Mouse (Mus musculus) right cerebral cortex, adult 18-20 months (tissue): Measurements from ENCODE around the gene Klk6.

Experiments used
- DNase-seq: peaks from one replicate; pipeline ENCODE4 v3.0.0; 2022; ENCODE audit warnings: mixed read lengths

Klk6 gene

GRCm38 (mm10) chr7:43824199-43824598 lies at the start of gene Klk6:
Gene Klk6, plus strand, starts transcription at chr7:43824499.
- DNase-seq = no peak

GRCm38 (mm10) chr7:43774802-43775201 lies 49.5 kb upstream of the Klk6 start:
- no peak for DNase-seq

DNA sequence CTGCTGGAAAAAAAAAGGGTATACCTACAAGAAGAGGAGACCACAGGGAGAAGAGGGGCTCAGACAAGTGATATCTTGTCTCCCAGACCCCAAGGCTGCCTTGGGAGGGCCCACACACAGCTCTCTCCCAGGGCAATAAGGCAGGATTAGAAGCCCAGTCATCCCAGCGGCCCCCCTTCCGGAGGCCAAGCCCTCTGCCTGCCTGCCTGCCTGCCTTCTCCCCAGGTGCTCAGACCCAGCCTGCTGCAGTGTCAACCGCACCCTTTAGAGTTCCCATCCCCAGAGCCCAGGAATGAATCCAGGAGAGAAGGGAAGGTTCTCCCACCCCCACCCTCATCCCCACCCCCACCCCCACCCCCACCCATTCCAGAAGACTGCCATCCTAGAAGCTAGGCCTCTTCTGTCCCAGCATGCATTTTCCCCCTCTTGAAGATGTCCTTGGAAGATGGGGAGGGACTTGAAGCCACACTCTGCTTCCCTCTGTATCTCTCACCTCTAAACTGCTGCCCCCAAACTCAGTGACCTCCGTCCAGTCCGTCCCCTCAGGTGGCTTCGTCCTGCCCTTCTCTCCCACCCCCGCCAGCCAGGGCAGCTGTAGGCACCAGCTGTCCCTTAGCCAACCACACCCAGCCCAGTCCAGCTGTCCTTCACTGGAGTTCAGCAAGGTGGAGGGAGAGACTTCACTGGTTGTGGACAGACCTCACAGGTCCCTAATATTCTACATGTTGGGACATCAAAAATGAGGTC lies 48.8 kb upstream of the Klk6 start:
- DNase-seq = no peak

DNA sequence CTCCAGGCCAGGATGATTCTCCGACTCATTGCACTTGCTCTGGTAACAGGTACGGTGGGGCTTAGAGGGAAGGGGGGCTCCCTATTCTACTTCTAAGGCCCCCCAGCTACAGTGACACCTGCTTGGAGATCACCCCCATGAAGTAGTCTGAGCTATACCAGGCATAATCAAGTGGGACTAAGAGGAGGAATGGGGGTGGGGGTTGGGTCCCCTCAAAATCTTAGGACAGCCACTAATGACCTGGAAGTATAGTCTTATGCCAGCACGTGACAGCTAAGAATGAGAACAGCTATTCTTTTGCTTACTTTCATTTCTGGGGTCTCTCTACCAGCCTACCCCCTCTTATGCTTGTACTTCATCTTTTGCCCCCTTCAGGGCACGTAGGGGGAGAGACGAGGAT lies 47.8 kb upstream of the Klk6 start:
- DNase-seq = no peak

DNA sequence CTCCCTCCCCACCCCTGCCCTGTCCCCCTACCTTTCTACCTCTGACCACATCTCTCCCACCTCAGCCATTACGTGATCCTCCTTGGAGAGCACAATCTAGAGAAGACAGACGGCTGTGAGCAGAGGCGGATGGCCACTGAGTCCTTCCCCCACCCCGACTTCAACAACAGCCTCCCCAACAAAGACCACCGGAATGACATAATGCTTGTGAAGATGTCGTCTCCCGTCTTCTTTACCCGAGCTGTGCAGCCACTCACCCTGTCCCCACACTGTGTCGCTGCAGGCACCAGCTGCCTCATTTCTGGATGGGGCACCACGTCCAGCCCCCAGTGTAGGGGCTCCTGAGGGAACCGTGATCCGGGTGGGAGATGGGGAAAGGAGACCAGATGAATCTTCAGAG lies 46.9 kb upstream of the Klk6 start:
- DNase-seq = no peak

DNA sequence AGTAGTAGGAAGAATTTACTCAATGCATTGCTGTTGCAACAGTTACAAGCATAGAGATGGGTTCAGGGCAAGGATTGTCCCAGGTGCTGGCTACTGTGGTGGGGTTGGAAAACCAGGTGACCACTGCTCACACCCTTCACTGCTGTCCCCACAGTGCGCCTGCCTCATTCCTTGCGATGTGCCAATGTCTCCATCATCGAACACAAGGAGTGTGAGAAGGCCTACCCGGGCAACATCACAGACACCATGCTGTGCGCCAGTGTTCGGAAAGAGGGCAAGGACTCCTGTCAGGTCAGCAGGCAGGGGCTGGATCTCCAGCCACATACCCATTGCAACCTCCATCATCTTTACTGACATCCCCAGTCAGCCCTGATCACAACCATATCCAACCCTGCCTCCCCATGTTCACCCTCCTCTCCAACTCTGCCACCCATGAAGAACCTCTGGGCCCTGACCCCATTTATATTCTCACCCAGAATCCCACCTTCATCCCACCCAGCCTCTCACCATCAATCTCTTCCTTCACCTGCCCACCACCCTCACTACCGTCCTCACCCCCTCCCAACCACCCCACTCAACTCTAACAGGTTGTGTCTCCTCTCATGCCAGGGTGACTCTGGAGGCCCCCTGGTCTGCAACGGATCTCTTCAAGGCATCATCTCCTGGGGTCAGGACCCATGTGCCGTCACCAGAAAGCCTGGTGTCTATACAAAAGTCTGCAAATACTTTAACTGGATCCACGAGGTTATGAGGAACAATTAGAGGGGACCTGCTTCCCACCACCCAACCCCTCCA lies 45.9 kb upstream of the Klk6 start:
- DNase-seq = no peak

DNA sequence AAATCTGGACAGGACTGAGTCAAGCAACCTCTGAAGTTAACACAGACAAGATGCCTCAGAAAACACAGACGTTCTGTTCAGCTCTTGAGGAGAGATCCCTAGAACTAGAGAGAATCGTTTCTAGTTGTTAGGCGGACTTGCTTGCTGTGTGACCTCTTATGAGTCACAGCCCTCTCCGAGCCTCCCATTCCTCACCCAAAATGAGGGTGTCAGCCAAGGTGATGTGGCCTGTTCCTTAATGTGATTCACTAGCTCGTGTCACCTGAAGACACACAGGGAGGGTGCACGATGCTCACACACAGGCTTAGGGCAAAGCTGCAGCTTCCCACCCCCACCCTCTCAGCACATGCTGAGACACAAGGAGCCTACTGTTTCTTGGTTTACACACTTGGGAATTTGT lies 44.1 kb upstream of the Klk6 start:
- DNase-seq = no peak

DNA sequence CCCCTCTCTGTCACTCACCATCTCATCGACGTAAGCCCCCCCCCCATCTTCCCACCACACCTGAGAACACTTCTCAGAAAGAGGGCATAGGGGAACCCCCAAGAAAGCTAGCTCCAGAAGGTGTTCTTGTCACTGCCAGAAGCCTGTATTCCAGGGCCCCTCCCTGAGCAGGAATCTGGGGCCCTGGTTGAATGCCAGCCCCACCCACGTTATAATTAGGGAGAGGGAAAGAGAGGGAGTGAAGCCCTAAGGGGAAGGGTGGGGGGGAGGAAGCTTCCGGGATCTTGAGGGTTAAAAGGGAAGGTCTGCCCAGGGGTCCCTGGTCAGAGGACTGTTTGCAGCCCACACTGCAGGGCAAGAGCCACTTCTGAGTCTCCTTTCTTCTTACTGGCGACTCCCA lies 43.6 kb upstream of the Klk6 start, which contains the start of gene Klk10:
Gene Klk10 (plus strand): TSS at position 290 of the 400 bp plus-strand sequence.
- DNase-seq = no peak

GRCm38 (mm10) chr7:43781541-43781940 lies 42.8 kb upstream of the Klk6 start:
- no peak for DNase-seq

DNA sequence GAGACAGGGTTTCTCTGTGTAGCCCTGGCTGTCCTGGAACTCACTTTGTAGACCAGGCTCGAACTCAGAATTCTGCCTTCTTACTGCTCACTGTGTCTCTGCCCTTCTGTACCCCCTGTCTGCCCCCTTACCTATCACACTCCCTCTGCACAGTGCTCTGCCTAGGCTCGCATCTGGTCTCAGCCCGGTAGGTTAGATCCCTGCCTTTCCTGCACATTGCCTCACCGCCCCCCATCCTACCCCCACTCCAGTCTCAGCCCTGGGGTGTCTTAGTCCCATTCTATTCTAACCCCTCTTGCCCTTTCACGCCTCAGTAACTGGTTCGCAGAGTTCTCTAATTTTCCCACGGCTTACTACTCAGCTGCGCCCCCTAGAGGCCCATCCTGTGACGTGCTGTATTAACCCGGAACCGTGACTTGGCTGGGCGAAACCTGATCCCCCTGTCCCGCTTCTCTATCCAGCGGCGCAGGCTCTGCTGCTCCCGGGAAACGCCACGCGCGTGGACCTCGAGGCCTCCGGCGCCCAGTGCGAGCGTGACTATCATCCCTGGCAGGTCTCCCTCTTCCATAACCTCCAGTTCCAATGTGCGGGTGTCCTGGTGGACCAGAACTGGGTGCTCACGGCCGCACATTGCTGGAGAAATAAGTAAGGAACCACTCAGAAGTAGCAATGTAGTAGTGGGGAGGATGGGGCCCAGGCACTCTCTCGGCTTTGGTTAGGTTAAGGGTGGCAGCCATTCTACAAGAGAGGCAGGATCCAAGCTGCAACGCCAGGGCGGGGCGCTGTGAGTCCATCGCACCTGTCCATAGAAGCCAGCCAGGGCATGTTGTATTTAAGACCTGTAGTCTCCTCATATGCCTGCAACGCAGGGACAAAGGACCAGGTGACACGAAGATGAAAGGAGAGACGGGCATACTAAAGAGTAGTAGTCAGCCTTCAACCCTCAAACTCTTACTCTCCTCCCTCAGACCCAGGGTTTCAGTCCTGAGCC lies 41.7 kb upstream of the Klk6 start:
- peak; percentile 40 for DNase-seq

GRCm38 (mm10) chr7:43785286-43785685 lies 39.0 kb upstream of the Klk6 start:
- no peak for DNase-seq

DNA sequence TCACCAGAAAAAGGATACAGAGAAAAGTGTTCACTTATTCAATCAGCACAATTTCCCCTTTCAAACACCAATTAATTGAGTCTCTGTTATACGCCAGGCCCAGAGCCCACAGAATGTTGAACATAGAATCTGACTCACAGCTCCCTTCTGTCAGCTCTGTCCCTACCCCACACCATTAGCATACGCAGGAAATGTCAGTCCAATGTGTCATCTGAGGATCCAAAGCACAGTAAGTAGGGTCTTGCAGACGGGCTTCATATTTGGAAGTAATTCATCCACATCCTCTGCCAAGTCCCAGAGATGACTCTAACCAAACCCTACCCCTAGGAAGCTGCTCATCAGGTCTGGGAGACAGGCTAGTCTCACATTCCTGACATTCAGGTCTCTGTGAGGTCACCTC lies 36.2 kb upstream of the Klk6 start:
- no peak for DNase-seq

DNA sequence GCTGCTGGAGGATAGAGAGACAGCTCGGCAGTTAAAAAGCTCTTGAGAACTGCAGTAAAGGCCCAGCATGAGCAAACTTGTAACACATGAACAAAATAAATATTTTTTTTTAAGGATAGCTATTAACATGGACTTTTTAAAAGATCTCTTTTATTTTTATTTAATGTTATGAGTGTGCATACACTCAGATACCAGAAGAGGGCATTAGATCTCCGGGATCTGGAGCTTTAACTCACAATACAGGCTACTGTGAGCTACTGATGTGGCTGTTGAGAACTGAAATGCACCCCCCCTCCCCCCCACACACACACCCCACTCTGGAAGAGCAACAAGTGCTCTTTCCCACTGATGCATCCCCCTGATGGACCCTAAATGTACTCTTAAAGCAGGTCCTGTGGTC lies 35.0 kb upstream of the Klk6 start:
- no peak for DNase-seq

- no peak for DNase-seq
These were observed 32.7 kb upstream of the Klk6 start, which contains the start of gene Klk9 for GRCm38 (mm10) chr7:43791591-43791990. Gene Klk9, plus strand, starts transcription at chr7:43791891.

GRCm38 (mm10) chr7:43796355-43796754 lies 27.9 kb upstream of the Klk6 start:
- DNase-seq = no peak

- no peak for DNase-seq
These were observed 26.9 kb upstream of the Klk6 start, which contains the start of gene Klk8 for GRCm38 (mm10) chr7:43797333-43797769. Gene Klk8, plus strand, starts transcription at chr7:43797577.

GRCm38 (mm10) chr7:43797844-43798462 lies 26.3 kb upstream of the Klk6 start:
- no peak for DNase-seq

DNA sequence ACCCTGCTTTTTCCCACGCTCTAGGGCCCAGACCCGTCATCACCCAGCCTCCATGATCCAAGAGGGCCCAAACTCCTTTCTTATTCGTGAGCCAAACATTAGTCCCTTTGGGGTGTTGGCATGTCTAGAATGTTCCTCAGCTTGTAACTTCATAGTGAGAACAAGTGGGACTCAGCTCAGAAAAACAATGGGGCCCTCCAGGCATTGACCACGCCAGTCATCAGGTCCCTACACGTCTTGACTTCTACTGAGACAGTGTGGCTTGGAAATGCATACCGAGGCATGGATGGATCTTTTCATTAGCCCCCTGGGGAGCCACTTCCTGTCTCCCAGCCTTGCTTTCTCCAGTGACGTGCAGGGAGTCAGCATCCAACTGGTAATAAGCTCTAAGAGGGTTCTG lies 24.4 kb upstream of the Klk6 start:
- DNase-seq = no peak

- no peak for DNase-seq
These were observed 13.3 kb upstream of the Klk6 start, which contains the start of gene Klk7 for GRCm38 (mm10) chr7:43810994-43811393. Gene Klk7, plus strand, starts transcription at chr7:43811294.

- no peak for DNase-seq
These were observed 9.1 kb upstream of the Klk6 start for GRCm38 (mm10) chr7:43815211-43815610.

- no peak for DNase-seq
These were observed 7.6 kb upstream of the Klk6 start for GRCm38 (mm10) chr7:43816746-43817145.

DNA sequence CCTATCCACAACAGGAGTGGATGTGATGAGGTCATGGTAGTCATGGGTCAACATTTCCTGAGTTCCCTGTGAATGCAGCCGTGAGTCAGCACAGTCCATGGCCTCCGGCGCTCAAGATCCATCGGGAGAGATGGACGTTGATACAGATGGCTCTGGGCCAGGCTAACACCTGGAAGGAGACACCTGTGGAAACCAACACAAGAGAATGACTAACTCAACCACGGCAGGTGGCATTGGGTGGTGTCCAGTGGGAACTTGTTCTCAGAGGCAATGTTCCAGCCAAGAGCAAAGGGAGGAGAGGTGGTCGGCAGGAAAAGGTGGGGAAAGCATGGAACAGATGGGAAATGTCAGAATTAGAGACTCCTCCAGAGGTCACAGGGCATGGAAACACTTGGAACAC lies 2.7 kb upstream of the Klk6 start:
- no peak for DNase-seq
